22 mouse cellular contexts compared by ENCODE assay signal in the genomic region with DNA sequence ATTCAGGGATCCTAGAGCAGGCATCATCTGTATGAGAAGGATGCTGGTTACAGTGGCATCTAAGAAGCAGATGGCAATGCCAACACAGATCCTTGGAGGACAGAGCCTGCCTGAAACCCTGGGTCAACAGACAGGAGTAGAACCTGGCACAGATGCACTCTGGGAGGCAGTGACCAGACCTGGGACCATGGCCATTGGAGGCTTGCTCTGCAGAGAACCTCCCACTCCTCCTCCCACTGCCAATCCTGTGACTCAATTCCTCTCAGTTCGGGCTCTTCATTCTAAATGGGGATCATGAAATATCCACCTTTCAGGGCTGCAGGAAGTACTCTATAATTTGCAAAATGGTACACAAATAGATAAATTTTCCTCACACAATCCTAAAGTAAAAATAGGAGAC.
DNase-seq lines count a peak whose midpoint lies in the region; ATAC-seq lines count a peak whose summit lies in the region.
"Had no signal": no experiment of that assay in that cellular context is flagged by ENCODE, and none has a peak within 500 bp of the region (broad histone marks: within the 10 kb centered on the region; RNA-seq: fewer than 3 reads in every experiment).

No protein-coding gene starts in this region.

- H3K36me3 ChIP-seq in heart, embryonic 10.5 days: no peaks in the 10 kb centered on the region
- H3K36me3 ChIP-seq in forebrain, embryonic 15.5 days: no peaks in the 10 kb centered on the region
- H3K36me3 ChIP-seq: embryonic facial prominence, embryonic 10.5 days; embryonic facial prominence, embryonic 12.5 days; G1E had no signal

- 83% methylated on average over 1 of the region's 1 CpGs for WGBS in heart, embryonic 10.5 days
- 79% methylated on average over 1 of the region's 1 CpGs for WGBS in forebrain, embryonic 15.5 days

- intact Hi-C loops in heart, postnatal 14 days (cut with DNase I): no loop called here

- no peak overlapping the region for H3K4me2 ChIP-seq in forebrain, embryonic 15.5 days (replicated peaks)
- H3K4me2 ChIP-seq: embryonic facial prominence, embryonic 12.5 days; forebrain, embryonic 13.5 days had no signal

- ATAC-seq in frontal cortex, adult (ENCODE audit: low TSS enrichment): peak; percentile 64; the same call in 1 of the 2 replicates
- no peak for ATAC-seq in forebrain, embryonic 15.5 days (replicated peaks)
- ATAC-seq: activated CD4-positive, CD25-positive, alpha-beta regulatory T cell, adult 4 months; CD4-positive, CD25-positive, alpha-beta regulatory T cell, adult 4 months; forebrain, embryonic 13.5 days; forebrain, embryonic 16.5 days; Patski had no signal

- H3K27me3 ChIP-seq in heart, embryonic 10.5 days (ENCODE audit: insufficient read depth, poor library complexity, severe bottlenecking): no peaks in the 10 kb centered on the region
- no peaks in the 10 kb centered on the region for H3K27me3 ChIP-seq in forebrain, embryonic 15.5 days
- H3K27me3 ChIP-seq: embryonic facial prominence, embryonic 12.5 days; forebrain, embryonic 13.5 days; Patski had no signal

- no peaks in the 10 kb centered on the region for H3K4me1 ChIP-seq in heart, embryonic 10.5 days
- H3K4me1 ChIP-seq in forebrain, embryonic 15.5 days: peaks cover 9% of the 10 kb centered on the region
- H3K4me1 ChIP-seq: embryonic facial prominence, embryonic 10.5 days; embryonic facial prominence, embryonic 12.5 days had no signal

- no peaks in the 10 kb centered on the region for H3K9me3 ChIP-seq in heart, embryonic 10.5 days
- no peaks in the 10 kb centered on the region for H3K9me3 ChIP-seq in forebrain, embryonic 15.5 days
- H3K9me3 ChIP-seq: embryonic facial prominence, embryonic 10.5 days; embryonic facial prominence, embryonic 12.5 days; forebrain, embryonic 13.5 days; G1E had no signal

- no peak overlapping the region for H3K4me3 ChIP-seq in heart, embryonic 10.5 days
- no peak overlapping the region for H3K4me3 ChIP-seq in forebrain, embryonic 15.5 days
- H3K4me3 ChIP-seq: embryonic facial prominence, embryonic 10.5 days; embryonic facial prominence, embryonic 12.5 days; forebrain, embryonic 13.5 days had no signal

- no peak for DNase-seq in frontal cortex, postnatal 14 days (ENCODE audit: low spot score in 2 of 2)
- peak; percentile 58 for DNase-seq in heart, embryonic 10.5 days (ENCODE audit: low spot score)
- no peak for DNase-seq in heart, postnatal 14 days
- peak; percentile 71 for DNase-seq in brain, adult 2 months (ENCODE audit: low read depth, low spot score)
- DNase-seq: adrenal gland, adult 8-10 months; adrenal gland, postnatal 25 days; B cell, adult 2 months; cerebellum, adult 11-12 months; cerebellum, adult 2 months; cerebellum, adult 9-10 months; cerebellum, postnatal 10 days; cerebellum, postnatal 25 days had no signal

- no peak overlapping the region for H3K9ac ChIP-seq in forebrain, embryonic 15.5 days (replicated peaks)
- H3K9ac ChIP-seq: embryonic facial prominence, embryonic 12.5 days; forebrain, embryonic 13.5 days had no signal

- H3K27ac ChIP-seq in heart, embryonic 10.5 days: no peak overlapping the region
- no peak overlapping the region for H3K27ac ChIP-seq in forebrain, embryonic 15.5 days (replicated peaks)
- H3K27ac ChIP-seq: embryonic facial prominence, embryonic 10.5 days; embryonic facial prominence, embryonic 12.5 days; forebrain, embryonic 13.5 days had no signal

Comparison
In these comparisons a context has a peak if more than half of its experiments do, and no peak if none do; other contexts are left out.
1. DNase-seq: peak in heart, embryonic 10.5 days (single experiment) and brain, adult 2 months (single experiment); none in frontal cortex, postnatal 14 days (0 of 2) and heart, postnatal 14 days (0 of 2).